Mouse (Mus musculus) forebrain, embryonic 15.5 days (tissue): ENCODE data around the gene Hdhd3. TPM values are rescaled to one million over a fixed set of nuclear protein-coding genes. Genes with fewer than 3 reads are reported as not detected.
"Not testable (repeated sequence)": the region's sequence is repeated elsewhere in the genome, so short reads cannot be mapped to it uniquely, and the experiment has no call there.

ENCODE experiments used
- ATAC-seq: fragments of 200-750 bp; cut with Nextera tagmentation; replicated peaks from 2 replicates; pipeline ENCODE4 v1.8.0; 2017; ENCODE audit warnings: mild to moderate bottlenecking, moderate TSS enrichment, moderate library complexity
- H3K27ac ChIP-seq: fragments of 300-500 bp; sonication (generic); replicated peaks from 2 replicates; pipeline ENCODE4 v1.5.1; 2015; ENCODE audit warnings: mild to moderate bottlenecking, inconsistent platforms
- H3K27me3 ChIP-seq: fragments of 300-500 bp; sonication (generic); 2 replicates; pipeline ENCODE4 v1.6.1; 2015; ENCODE audit warnings: inconsistent platforms
- H3K36me3 ChIP-seq: fragments of 300-500 bp; sonication (generic); 2 replicates; pipeline ENCODE4 v1.6.1; 2015; ENCODE audit warnings: mild to moderate bottlenecking, inconsistent platforms
- H3K4me1 ChIP-seq: fragments of 300-500 bp; sonication (generic); 2 replicates; pipeline ENCODE4 v1.6.1; 2015; ENCODE audit warnings: inconsistent platforms
- H3K4me2 ChIP-seq: fragments of 300-500 bp; sonication (generic); replicated peaks from 2 replicates; pipeline ENCODE4 v1.6.1; 2015; ENCODE audit warnings: mild to moderate bottlenecking, inconsistent platforms
- H3K4me3 ChIP-seq: fragments of 300-500 bp; sonication (generic); 2 replicates; pipeline ENCODE4 v1.5.1; 2015; ENCODE audit warnings: mild to moderate bottlenecking, inconsistent platforms
- H3K9ac ChIP-seq: fragments of 300-500 bp; sonication (generic); replicated peaks from 2 replicates; pipeline ENCODE4 v1.6.1; 2015; ENCODE audit warnings: mild to moderate bottlenecking, inconsistent platforms
- H3K9me3 ChIP-seq: fragments of 300-500 bp; sonication (generic); 2 replicates; pipeline ENCODE4 v1.6.1; 2016; ENCODE audit warnings: inconsistent platforms
- WGBS: fragments of 180-500 bp; shearing (Covaris S2); methylation state at CpG from one replicate; pipeline ENCODE4 v1.1.7; 2015; ENCODE audit warnings: mixed read lengths; 5-methylcytosine and 5-hydroxymethylcytosine counted together
- polyA plus RNA-seq: library from polyadenylated mRNA; unstranded; fragments of >200 nt; fragmentation: Nextera tagmentation; extraction: Ambion mirVana; gene quantifications from 2 replicates; pipeline ENCODE4 v1.2.1, GENCODE M21; 2015

Gene Hdhd3
- polyA plus RNA-seq, 1 experiment from 2014 or later: 10.8 TPM

DNA sequence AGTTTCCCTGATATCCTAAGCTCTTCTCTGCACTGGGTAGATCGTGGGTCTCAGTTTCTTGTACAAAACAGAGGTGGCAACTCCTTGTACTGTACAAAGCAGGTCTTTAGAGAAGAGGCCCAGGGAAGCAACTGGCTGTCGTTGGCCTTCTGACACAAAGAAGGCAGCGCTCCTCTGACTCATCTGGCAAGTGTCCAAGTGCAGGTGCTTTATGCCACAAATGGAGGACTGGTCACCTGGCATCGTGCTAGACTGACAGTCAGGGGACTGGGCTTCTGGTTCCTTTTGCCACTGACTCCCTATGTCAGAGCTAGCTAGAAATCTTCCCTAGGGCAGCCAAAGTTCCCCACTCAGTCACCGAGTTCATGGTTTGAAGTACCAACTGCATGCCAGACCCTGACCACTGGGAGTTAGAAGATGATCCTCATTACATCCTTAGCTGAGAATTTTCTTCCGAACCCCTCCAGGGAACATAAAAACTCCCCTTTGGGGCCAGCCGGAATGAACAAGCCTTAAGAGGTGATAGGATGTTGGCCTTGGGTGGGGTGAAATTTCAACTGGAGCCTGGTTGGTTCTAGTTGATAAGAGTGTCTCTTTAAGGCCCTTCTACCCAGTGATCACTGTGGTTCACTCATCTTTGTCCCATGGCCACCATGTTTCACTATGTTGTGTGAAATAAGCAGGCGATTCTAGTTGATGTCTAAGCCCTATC, 17.7 kb downstream of the Hdhd3 start:
- 82% methylated on average over 8 of the region's 8 CpGs for WGBS
- Histone ChIP-seq H3K4me3 (no peak overlapping the region), H3K36me3 (no peaks in the 10 kb centered on the region), H3K4me2 (no peak overlapping the region), H3K9me3 (no peaks in the 10 kb centered on the region), H3K4me1 (no peaks in the 10 kb centered on the region), H3K27me3 (0 out of 2 replicates have a peak, but pooled peaks cover 2% of the 10 kb centered on the region), H3K9ac (no peak overlapping the region), H3K27ac (no peak overlapping the region)
- ATAC-seq: no peak

- ATAC-seq: no peak
- Histone ChIP-seq H3K9ac (no peak overlapping the region), H3K9me3 (no peaks in the 10 kb centered on the region), H3K4me3 (no peak overlapping the region), H3K36me3 (no peaks in the 10 kb centered on the region), H3K4me1 (peaks cover 3% of the 10 kb centered on the region), H3K4me2 (no peak overlapping the region), H3K27me3 (peaks cover 7% of the 10 kb centered on the region), H3K27ac (no peak overlapping the region)
- 87% methylated on average over 3 of the region's 3 CpGs for WGBS
Measured at GRCm38 (mm10) chr4:62484928-62485327, 18.3 kb downstream of the Hdhd3 start.

GRCm38 (mm10) chr4:62480709-62481605, 22.3 kb downstream of the Hdhd3 start:
- Histone ChIP-seq H3K4me3 (no peak overlapping the region), H3K4me2 (no peak overlapping the region), H3K9me3 (no peaks in the 10 kb centered on the region), H3K4me1 (peaks cover 9% of the 10 kb centered on the region), H3K36me3 (no peaks in the 10 kb centered on the region), H3K9ac (no peak overlapping the region), H3K27me3 (peaks cover 28% of the 10 kb centered on the region), H3K27ac (no peak overlapping the region)
- 0 out of 2 replicates have a peak, but pooled peaks have one; percentile 30 for ATAC-seq
- 52% methylated on average over 10 of the region's 10 CpGs for WGBS

- H3K4me2 ChIP-seq: peak within 1 kb of the TSS; percentile 55
- H3K4me1 ChIP-seq: peaks cover 9% of the 10 kb centered on the region
- ATAC-seq: peak; percentile 74
- 2% methylated on average over 67 of the region's 71 CpGs for WGBS
- no peak within 1 kb of the TSS for H3K9ac ChIP-seq
- H3K4me3 ChIP-seq: peak within 1 kb of the TSS; percentile 41
- peaks cover 28% of the 10 kb centered on the region for H3K27me3 ChIP-seq
- no peak within 1 kb of the TSS for H3K27ac ChIP-seq
- H3K9me3 ChIP-seq: no peaks in the 10 kb centered on the region
- no peaks in the 10 kb centered on the region for H3K36me3 ChIP-seq
Measured at GRCm38 (mm10) chr4:62479937-62480708, 23.1 kb downstream of the Hdhd3 start, which contains the start of gene Bspry. Bspry (plus strand) TSS chr4:62480053.

GRCm38 (mm10) chr4:62479593-62479936, 23.7 kb downstream of the Hdhd3 start:
- H3K27ac ChIP-seq, H3K9me3 ChIP-seq, H3K9ac ChIP-seq, H3K4me1 ChIP-seq, H3K36me3 ChIP-seq: not testable (repeated sequence)
- H3K4me2 ChIP-seq: peak overlapping the region; percentile 55
- WGBS: 16% methylated on average over 11 of the region's 11 CpGs
- ATAC-seq: peak; percentile 18; the same call in 1 of the 2 replicates
- H3K4me3 ChIP-seq: peak overlapping the region; percentile 41
- H3K27me3 ChIP-seq: peaks cover 28% of the 10 kb centered on the region

DNA sequence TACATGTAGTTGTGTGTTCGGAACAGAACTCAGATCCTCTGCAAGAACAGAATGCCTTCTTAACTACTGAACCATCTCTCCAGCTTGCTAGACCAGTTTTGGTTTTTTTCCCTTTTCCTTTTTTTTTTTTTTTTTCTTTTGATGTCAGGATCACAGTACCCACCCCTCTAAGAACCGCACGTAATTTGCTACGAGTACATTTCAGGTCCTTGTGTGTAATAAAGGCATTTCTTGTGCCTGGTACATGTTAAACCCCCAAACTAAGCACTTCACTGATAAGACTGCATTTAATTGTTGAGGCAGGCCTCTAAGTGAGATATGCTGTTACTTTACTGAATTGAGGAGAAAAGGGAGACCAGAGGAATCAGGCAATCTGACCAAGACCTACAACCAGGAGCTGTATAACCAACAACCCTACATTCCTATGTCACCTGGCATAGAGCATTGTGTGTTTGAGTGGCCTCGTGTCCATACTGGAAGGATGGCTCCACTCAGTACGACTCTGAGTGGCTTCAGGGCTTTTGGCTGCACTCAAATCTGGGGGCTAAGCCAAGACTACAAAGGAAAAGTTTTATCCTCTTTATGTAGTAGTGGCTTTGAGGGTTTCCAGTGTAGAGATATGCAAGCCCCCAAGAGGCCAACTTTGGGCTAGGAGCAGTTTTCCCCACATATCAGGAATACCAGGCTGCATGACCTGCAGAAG, 25.6 kb downstream of the Hdhd3 start:
- peaks cover 28% of the 10 kb centered on the region for H3K27me3 ChIP-seq
- H3K4me3 ChIP-seq: no peak overlapping the region
- H3K4me2 ChIP-seq: no peak overlapping the region
- H3K4me1 ChIP-seq: peaks cover 9% of the 10 kb centered on the region
- H3K9me3 ChIP-seq: no peaks in the 10 kb centered on the region
- H3K36me3 ChIP-seq: no peaks in the 10 kb centered on the region
- no peak for ATAC-seq
- H3K27ac ChIP-seq: no peak overlapping the region
- no peak overlapping the region for H3K9ac ChIP-seq
- WGBS: 80% methylated on average over 6 of the region's 6 CpGs

DNA sequence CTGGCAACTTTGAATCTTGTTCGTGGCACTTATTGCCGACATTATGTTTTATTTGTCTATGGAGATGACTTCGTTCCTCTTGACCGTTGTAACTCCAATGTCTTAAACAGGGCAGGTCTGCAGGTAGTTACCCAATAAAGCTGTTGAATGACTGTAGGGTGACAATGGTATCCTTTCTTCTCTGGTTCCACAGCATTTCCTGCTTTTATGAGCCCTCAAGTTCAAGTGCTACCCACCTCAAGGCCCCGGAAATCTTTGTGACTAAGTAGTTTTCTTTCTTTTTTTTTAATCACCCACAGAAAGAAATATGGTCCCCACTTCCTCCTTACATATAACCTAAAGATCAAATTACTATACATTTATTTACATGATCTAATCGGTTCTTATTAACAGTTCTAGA, 27.5 kb downstream of the Hdhd3 start:
- Histone ChIP-seq H3K4me1 (peaks cover 9% of the 10 kb centered on the region), H3K27ac (no peak overlapping the region), H3K4me2 (no peak overlapping the region), H3K36me3 (no peaks in the 10 kb centered on the region), H3K9me3 (no peaks in the 10 kb centered on the region), H3K4me3 (no peak overlapping the region), H3K9ac (no peak overlapping the region), H3K27me3 (peaks cover 28% of the 10 kb centered on the region)
- WGBS: 94% methylated on average over 6 of the region's 6 CpGs
- ATAC-seq: no peak

DNA sequence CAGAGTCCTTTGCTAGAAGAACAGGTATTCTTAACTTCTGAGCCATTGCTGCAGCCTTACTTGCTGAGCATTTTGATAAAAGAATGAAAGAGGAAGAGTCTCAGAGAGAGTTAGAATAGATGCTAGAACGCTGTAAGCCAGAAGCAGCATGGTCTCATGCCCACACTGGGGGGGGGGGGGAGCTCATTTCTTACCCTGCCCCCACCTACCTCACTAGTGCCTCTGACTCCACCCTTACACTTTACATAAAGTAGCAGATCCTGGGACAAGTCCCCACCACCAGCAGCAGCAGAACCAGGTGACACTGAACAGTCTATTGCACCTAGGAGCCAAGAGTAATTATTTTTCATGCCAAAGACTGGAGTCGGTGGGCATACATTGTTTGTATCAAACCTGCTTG, 28.1 kb downstream of the Hdhd3 start:
- no peaks in the 10 kb centered on the region for H3K36me3 ChIP-seq
- peaks cover 12% of the 10 kb centered on the region for H3K4me1 ChIP-seq
- H3K9ac ChIP-seq: no peak overlapping the region
- H3K4me3 ChIP-seq: no peak overlapping the region
- no peak for ATAC-seq
- H3K27ac ChIP-seq: no peak overlapping the region
- H3K27me3 ChIP-seq: peaks cover 23% of the 10 kb centered on the region
- H3K9me3 ChIP-seq: no peaks in the 10 kb centered on the region
- WGBS: 85% methylated on average over 2 of the region's 2 CpGs
- no peak overlapping the region for H3K4me2 ChIP-seq

DNA sequence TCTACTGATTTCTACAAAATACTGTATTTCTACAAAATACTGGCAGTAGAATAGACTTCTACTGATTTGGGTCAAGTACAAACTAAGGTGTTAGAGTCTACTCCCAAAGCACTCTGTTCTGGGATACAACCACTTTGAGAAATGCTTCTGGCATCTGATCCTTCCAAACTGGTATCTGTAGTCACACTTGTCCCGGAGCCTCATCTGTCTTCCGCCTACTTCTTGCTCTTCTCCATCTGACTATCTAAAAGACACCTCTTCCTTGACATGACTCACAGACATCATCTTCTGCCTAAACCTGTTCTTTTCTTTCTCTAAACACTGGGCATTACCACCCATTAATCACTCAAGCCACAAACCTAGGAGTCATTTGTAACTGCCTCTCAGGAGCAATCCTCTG, 31.2 kb downstream of the Hdhd3 start:
- H3K4me2 ChIP-seq: no peak overlapping the region
- no peaks in the 10 kb centered on the region for H3K36me3 ChIP-seq
- no peak overlapping the region for H3K27ac ChIP-seq
- ATAC-seq: no peak
- no peaks in the 10 kb centered on the region for H3K9me3 ChIP-seq
- no peak overlapping the region for H3K9ac ChIP-seq
- H3K27me3 ChIP-seq: no peaks in the 10 kb centered on the region
- 94% methylated on average over 2 of the region's 2 CpGs for WGBS
- H3K4me1 ChIP-seq: peaks cover 6% of the 10 kb centered on the region; the same call in 1 of the 2 replicates
- H3K4me3 ChIP-seq: no peak overlapping the region

- 0% methylated on average over 30 of the region's 30 CpGs for WGBS
Measured at GRCm38 (mm10) chr4:62470598-62471051, 32.6 kb downstream of the Hdhd3 start, which contains the start of gene Wdr31. Wdr31 (minus strand) TSS chr4:62470896.

GRCm38 (mm10) chr4:62468158-62468557, 35.1 kb downstream of the Hdhd3 start:
- Histone ChIP-seq H3K9me3 (no peaks in the 10 kb centered on the region), H3K4me2 (no peak overlapping the region), H3K4me1 (peaks cover 6% of the 10 kb centered on the region; the same call in 1 of the 2 replicates), H3K27me3 (no peaks in the 10 kb centered on the region), H3K27ac (no peak overlapping the region), H3K4me3 (no peak overlapping the region), H3K36me3 (no peaks in the 10 kb centered on the region), H3K9ac (no peak overlapping the region)
- ATAC-seq: no peak
- 97% methylated on average over 1 of the region's 1 CpGs for WGBS

More at GRCm38 (mm10) chr4:62470598-62471051, 32.6 kb downstream of the Hdhd3 start, which contains the start of gene Wdr31:
- peak; percentile 98 for ATAC-seq
- Histone ChIP-seq H3K9ac (peak within 1 kb of the TSS; percentile 66), H3K4me3 (peak within 1 kb of the TSS; percentile 80), H3K4me1 (peaks cover 6% of the 10 kb centered on the region; the same call in 1 of the 2 replicates), H3K27ac (peak within 1 kb of the TSS; percentile 55; the same call in 1 of the 2 replicates), H3K36me3 (no peaks in the 10 kb centered on the region), H3K9me3 (no peaks in the 10 kb centered on the region), H3K27me3 (no peaks in the 10 kb centered on the region), H3K4me2 (peak within 1 kb of the TSS; percentile 80)
